Mouse (Mus musculus) liver, adult 2 months (tissue): ENCODE measurements at regions not wholly inside any gene's neighbourhood (a gene's known extent, or its start where the extent isn't known, plus 50 kb on each side); places are given as distances from the start of the nearest gene placed in this dataset.

Experiments used
- CTCF ChIP-seq: fragments of 200-500 bp; IDR thresholded peaks from 2 replicates; pipeline ENCODE4 v1.5.1; 2011; ENCODE audit warnings: low read depth, low read length, control low read depth
- POLR2A ChIP-seq: fragments of 200-500 bp; IDR thresholded peaks from 2 replicates; pipeline ENCODE4 v1.6.1; 2011; ENCODE audit warnings: low read length, control low read depth; ENCODE audit not compliant: insufficient read depth; ENCODE audit errors: extremely low read depth

DNA sequence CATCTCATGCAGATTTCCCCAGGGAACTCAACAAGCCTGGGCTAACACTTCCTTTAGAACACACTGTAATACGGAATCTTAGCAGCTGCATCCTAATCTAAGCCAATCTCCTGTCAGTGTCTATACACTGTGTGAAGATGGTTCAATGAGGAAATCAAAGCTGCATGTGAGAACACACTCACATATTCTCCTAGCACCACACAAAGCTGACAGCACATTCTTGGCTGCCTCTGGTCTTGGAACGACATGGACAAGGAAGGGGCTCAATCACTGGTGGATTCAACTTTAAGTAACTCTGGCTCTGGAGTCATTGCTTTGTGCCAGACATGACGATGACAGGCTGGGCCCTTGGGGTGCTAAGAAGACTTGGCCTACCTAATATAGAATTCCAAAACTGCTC, 96.2 kb downstream of the Qpct start:
- TF ChIP-seq POLR2A (no peak), CTCF (no peak)
